Mouse (Mus musculus) inflammation-experienced regulatory T-cells, adult 6 months (primary cell): Measurements from ENCODE around the gene Isoc2b. TPM values are rescaled to one million over a fixed set of nuclear protein-coding genes. Genes with fewer than 3 reads are reported as not detected.
A peak's percentile ranks its signal among the peaks of the same experiment; 100 is the strongest.
"Not testable (repeated sequence)": the region's sequence is repeated elsewhere in the genome, so short reads cannot be mapped to it uniquely, and the experiment has no call there.

Experiments
- ATAC-seq: one replicate; pipeline ENCODE4 v1.8.0; 2017
- polyA plus RNA-seq, 3 experiments: library from polyadenylated mRNA; unstranded; fragments of 100-300 nt; shearing (Covaris generic); gene quantifications; one replicate each; pipeline ENCODE4 v1.2.1; 2017

Gene Isoc2b
- polyA plus RNA-seq = 10 to 100 TPM; 26.6 to 36.5 (median 34.4) TPM

GRCm38 (mm10) chr7:4870133-4870532 lies at the start of gene Isoc2b:
Gene Isoc2b, minus strand, starts transcription at chr7:4870258.
- ATAC-seq = no peak

- ATAC-seq = no peak
Measured at GRCm38 (mm10) chr7:4919096-4919495, 49.0 kb upstream of the Isoc2b start.

- ATAC-seq = no peak
Measured at GRCm38 (mm10) chr7:4918681-4919080, 48.6 kb upstream of the Isoc2b start.

- ATAC-seq = no peak
Measured at GRCm38 (mm10) chr7:4917494-4917893, 47.4 kb upstream of the Isoc2b start.

GRCm38 (mm10) chr7:4915669-4916416 lies 45.8 kb upstream of the Isoc2b start:
- peak; percentile 22 for ATAC-seq

- ATAC-seq = peak; percentile 86
Measured at GRCm38 (mm10) chr7:4915007-4915665, 45.1 kb upstream of the Isoc2b start, which contains the start of gene Zfp628. Gene Zfp628, plus strand, starts transcription at chr7:4915217.

GRCm38 (mm10) chr7:4912248-4912647 lies 42.2 kb upstream of the Isoc2b start:
- no peak for ATAC-seq

GRCm38 (mm10) chr7:4911561-4911960 lies 41.5 kb upstream of the Isoc2b start:
- ATAC-seq = no peak

- no peak for ATAC-seq
Measured at GRCm38 (mm10) chr7:4906466-4906950, 36.5 kb upstream of the Isoc2b start, which contains the start of gene Gm36210. Gene Gm36210, minus strand, starts transcription at chr7:4906516.

- ATAC-seq = no peak
Measured at GRCm38 (mm10) chr7:4902404-4902803, 32.3 kb upstream of the Isoc2b start.

GRCm38 (mm10) chr7:4901171-4901570 lies 31.1 kb upstream of the Isoc2b start:
- no peak for ATAC-seq

- ATAC-seq = peak; percentile 21
Measured at GRCm38 (mm10) chr7:4900523-4900851, 30.4 kb upstream of the Isoc2b start.

- peak; percentile 38 for ATAC-seq
Measured at GRCm38 (mm10) chr7:4899649-4900522, 29.8 kb upstream of the Isoc2b start.

GRCm38 (mm10) chr7:4898851-4899648 lies 29.0 kb upstream of the Isoc2b start:
- ATAC-seq = no peak

- ATAC-seq = no peak
Measured at GRCm38 (mm10) chr7:4895186-4895585, 25.1 kb upstream of the Isoc2b start.

- ATAC-seq = no peak
Measured at GRCm38 (mm10) chr7:4886680-4887079, 16.6 kb upstream of the Isoc2b start.

GRCm38 (mm10) chr7:4879036-4879435 lies 9.0 kb upstream of the Isoc2b start:
- ATAC-seq = not testable (repeated sequence)

GRCm38 (mm10) chr7:4878186-4878585 lies 8.1 kb upstream of the Isoc2b start:
- ATAC-seq = no peak

GRCm38 (mm10) chr7:4877226-4877625 lies 7.2 kb upstream of the Isoc2b start:
- peak; percentile 32 for ATAC-seq

GRCm38 (mm10) chr7:4876753-4877221 lies 6.7 kb upstream of the Isoc2b start, which contains the start of gene Isoc2a:
Gene Isoc2a, plus strand, starts transcription at chr7:4877153.
- ATAC-seq = peak; percentile 100

- no peak for ATAC-seq
Measured at GRCm38 (mm10) chr7:4866631-4867180, 3.4 kb downstream of the Isoc2b start.
